Mouse (Mus musculus): ENCODE data around the gene Papola. TPM values are rescaled to one million over a fixed set of nuclear protein-coding genes. Genes with fewer than 3 reads are reported as not detected.
"Not testable (repeated sequence)": the region's sequence is repeated elsewhere in the genome, so short reads cannot be mapped to it uniquely, and the experiment has no call there.

The Papola gene
- total RNA-seq, 2 experiments from 2014 or later: 144 to 156 TPM

- intact Hi-C loops (cut with DNase I): no loop called here
- DNase-seq: no peak
Measured at GRCm38 (mm10) chr12:105794896-105795295, 10.4 kb downstream of the Papola start.

DNA sequence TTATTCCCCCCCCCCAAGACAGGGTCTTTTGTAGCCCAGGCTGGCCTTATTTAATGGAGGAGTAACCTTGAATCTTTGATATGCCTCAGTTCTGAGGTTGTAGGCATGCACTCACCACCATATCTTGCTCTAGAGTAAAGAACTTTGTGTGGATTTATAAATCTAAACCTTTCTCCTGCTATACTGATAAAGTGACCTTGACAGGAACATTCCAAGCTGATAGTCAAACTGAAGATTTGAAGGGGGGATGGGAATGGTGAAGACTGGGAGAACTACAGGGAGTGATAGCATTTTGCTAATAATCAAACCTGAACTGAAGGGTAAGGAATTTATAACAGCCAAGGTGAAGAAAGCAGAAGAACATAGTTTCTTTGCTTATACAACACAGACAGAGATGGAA is 13.5 kb downstream of the Papola start:
- DNase-seq: no peak
- intact Hi-C loops (cut with DNase I): no loop called here

- no peak for DNase-seq
- intact Hi-C loops (cut with DNase I): no loop called here
Measured at GRCm38 (mm10) chr12:105805790-105806189, 21.3 kb downstream of the Papola start.

DNA sequence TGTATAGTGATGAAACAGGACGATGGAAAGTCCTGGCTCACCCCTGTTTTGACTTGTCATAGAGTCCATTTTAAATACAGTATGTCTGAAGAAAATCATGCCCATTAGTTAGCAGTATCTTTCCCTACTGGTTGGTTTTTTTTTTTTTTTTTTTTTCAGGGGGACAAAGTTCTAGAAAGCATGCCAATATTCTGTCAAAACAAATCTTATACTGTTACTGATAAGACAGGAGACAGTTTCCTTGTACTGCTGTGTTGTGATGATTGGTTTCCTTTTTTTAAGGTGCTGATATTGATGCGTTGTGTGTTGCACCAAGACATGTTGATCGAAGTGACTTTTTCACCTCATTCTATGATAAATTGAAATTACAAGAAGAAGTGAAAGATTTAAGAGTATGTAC is 21.7 kb downstream of the Papola start:
- intact Hi-C loops (cut with DNase I): no loop called here
- DNase-seq: no peak

- no peak for DNase-seq
- intact Hi-C loops (cut with DNase I): no loop called here
Measured at GRCm38 (mm10) chr12:105807416-105807815, 22.9 kb downstream of the Papola start.

- no peak for DNase-seq
- intact Hi-C loops (cut with DNase I): no loop called here
Measured at GRCm38 (mm10) chr12:105808945-105809344, 24.5 kb downstream of the Papola start.

GRCm38 (mm10) chr12:105810608-105811007 is 26.1 kb downstream of the Papola start:
- DNase-seq: no peak
- intact Hi-C loops (cut with DNase I): no loop called here

DNA sequence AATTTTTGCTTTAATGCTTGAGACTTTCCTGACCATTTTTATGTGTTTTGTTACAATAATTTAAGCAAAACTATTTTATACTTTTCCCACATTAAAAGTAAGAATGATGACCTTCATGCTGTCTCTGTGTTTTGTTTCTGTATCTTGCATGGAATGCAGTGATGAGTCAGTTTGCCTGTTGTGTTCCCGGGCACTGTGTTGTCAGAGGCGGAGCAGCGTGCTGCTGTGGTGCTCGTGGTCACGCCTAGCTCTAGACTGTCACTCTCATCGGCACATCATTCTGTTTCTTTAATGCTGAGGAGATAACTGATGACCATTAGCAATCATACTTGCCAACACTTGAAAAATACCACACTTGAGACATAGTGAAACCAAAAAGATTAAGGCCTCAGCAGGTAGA is 29.5 kb downstream of the Papola start:
- DNase-seq: no peak
- intact Hi-C loops (cut with DNase I): no loop called here

GRCm38 (mm10) chr12:105823472-105823871 is 39.0 kb downstream of the Papola start:
- DNase-seq: no peak
- intact Hi-C loops (cut with DNase I): no loop called here

DNA sequence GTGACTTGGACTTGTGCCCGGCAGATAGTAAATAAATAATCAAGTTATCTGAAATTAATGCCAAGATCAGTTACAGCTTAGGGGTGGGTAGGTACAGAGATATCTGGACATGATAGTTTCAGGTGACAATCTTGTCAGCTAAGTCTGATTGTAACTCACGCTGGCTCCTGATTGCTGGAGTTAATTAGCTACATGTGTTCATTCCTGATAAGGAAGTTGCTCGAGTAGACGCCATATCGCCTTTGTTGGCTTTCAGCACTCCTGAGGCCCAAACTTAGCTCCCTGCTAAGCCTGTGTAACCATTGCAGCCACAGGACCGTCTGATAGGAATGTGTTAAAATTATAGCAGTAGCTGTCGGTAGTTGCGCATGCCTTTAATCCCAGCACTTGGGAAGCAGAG is 40.2 kb downstream of the Papola start:
- intact Hi-C loops (cut with DNase I): no loop called here
- DNase-seq: no peak

GRCm38 (mm10) chr12:105825266-105825665 is 40.8 kb downstream of the Papola start:
- DNase-seq: no peak
- intact Hi-C loops (cut with DNase I): no loop called here

- DNase-seq: no peak
- intact Hi-C loops (cut with DNase I): no loop called here
Measured at GRCm38 (mm10) chr12:105832541-105832940, 48.0 kb downstream of the Papola start.

DNA sequence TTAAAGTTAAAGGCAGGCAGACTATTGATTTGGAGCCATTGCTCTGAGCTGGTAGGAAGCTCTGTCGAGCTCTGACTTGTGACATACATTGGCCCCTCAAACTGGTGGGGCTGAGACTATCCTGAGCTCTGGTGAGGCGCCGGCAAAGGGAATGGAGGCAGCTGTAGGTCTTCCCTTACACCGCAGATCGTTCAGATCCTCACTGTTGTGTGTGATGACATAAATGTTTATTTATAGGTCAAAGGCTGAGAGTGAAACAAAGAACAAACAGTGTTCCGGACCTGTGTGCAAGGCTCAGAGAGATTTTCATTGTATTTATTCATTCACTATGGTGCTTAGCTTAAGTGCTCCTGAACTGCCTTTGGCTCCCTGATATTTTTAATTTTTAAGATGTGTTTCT is 50.4 kb downstream of the Papola start:
- no peak for DNase-seq
- intact Hi-C loops (cut with DNase I): no loop called here

DNA sequence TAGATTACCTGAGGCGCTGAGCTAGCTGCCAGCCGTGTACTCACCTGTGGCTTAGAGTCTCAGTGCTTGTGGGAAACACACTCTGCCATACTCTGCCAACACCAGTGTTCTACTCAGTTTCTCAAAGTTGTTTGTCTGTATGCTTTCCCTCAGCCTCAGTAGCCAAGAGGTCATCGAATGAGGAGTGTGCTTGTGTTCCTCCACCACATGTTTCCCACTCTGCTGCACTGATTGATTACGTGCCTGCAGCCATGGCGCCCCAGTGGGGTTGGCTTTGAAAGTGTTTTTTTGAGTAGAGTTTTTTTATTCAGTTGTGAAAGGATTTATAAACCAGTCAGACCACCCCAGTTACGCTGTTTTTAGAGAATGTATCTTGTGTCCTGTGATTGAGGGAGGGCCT is 51.1 kb downstream of the Papola start:
- intact Hi-C loops (cut with DNase I): no loop called here
- DNase-seq: no peak

- intact Hi-C loops (cut with DNase I): no loop called here
- DNase-seq: peak; percentile 26 to 57
Measured at GRCm38 (mm10) chr12:105836196-105836595, 51.7 kb downstream of the Papola start.

DNA sequence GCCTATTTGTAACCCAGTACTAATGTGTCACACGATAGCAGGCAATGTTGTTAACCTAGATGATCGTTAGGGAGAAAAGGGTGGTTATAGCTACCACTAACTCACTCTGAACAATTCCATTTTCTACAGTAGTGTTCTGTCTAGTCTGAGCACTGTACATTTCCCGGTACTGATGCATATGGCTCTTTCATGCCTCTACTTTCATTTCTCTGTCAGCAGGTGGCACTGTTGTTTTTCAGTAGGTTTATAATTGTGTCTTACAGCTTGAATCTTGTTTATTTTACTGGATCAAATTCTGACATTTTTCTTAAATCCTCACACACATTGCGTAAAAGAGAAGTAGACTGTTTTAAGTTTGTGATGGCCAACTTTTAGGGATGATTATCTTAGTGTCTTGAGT is 54.6 kb downstream of the Papola start:
- peak; percentile 31 to 45 for DNase-seq
- intact Hi-C loops (cut with DNase I): loop anchor here (2.0 kb wide), 1 partner anchor 216 kb away; no protein-coding TSS in a partner anchor

- DNase-seq: not testable (repeated sequence)
- intact Hi-C loops (cut with DNase I): loop anchor here (2.0 kb wide), 1 partner anchor 122 kb away; no protein-coding TSS in a partner anchor
Measured at GRCm38 (mm10) chr12:105840545-105840944, 56.1 kb downstream of the Papola start.

DNA sequence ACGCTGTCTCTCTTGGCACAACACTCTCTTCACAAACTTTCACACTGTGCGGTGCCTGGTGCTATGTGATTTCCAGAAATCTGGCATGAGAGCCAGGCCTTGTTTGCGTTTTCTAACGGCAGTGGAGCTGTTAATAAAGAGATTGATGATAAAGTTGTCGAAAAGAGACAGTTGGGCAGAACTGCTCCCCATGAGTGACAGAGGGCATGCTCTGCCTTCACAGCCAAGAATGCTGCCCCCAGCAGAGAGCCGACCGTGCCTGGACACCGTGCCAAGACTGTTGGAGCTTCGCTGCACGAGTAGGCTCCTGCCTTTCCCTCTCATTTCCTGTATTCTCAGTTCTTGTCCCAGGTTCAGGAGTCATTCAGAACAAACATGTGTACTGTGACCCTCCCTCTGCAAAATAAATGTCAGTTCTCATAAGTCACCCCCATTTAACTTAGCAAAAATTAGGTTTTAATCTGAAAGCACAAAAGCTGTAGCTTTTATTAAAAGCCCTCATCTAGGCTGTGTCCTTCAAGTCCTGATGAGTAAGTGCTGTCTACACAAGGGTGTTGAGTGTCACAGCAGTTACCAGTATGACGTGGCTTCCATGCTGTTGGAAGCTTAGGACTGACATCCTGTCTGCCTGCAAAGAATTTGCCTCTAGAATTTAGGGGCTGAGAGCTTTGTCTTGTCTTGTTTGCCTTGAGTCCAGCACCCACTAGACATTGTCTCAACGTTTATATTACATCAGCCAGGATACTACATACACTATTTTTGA is 58.9 kb downstream of the Papola start:
- DNase-seq: peak; percentile 57 to 58
- intact Hi-C loops (cut with DNase I): no loop called here

GRCm38 (mm10) chr12:105844406-105844805 is 59.9 kb downstream of the Papola start:
- intact Hi-C loops (cut with DNase I): no loop called here
- DNase-seq: peak in 1 of 2 experiments; percentile 22

DNA sequence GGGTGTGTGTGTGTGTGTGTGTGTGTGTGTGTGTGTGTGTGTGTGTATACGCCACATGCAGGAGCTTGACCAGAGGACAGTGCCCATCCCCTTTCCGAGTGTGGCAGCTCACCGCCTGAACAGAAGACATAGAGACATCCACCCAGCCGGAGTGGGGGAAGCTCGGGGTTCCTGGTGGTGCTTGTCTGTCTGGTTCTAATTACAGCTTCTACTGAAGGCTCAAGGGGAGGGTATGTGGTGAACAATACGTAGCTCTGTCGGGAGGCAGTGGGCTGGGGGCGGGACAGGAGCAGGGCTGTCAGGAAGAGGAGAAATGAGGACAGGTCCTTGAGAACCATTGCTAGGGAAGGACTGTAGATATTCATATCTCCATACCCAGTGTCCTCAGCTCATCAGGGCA is 64.6 kb downstream of the Papola start:
- intact Hi-C loops (cut with DNase I): no loop called here
- DNase-seq: no peak

GRCm38 (mm10) chr12:105850675-105851074 is 66.2 kb downstream of the Papola start:
- intact Hi-C loops (cut with DNase I): no loop called here
- DNase-seq: no peak

- intact Hi-C loops (cut with DNase I): no loop called here
- DNase-seq: no peak
Measured at GRCm38 (mm10) chr12:105852798-105853197, 68.3 kb downstream of the Papola start.

DNA sequence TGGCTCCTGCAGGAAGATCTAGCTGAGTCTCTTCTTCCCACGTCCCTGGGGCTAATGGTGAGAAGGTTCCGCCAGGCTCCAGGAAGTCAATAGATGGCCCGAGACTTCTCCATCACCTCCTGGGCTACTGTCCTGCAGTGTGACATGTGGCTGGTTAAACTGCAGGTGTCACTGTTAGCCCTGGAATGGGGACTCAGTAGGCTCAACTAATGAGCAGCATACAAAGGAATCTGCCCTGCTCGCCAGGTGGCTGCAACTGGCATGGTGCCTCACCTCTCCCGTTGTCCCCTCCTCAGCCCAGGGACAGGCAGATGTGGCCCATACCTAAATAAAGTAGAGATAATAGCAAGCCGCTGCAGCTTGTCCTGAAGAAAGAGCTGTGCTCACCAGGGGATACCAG is 70.1 kb downstream of the Papola start:
- intact Hi-C loops (cut with DNase I): loop anchor here (2.0 kb wide), 2 partner anchors 108 to 200 kb away; no protein-coding TSS in a partner anchor
- DNase-seq: peak; percentile 44 to 57
